Mouse (Mus musculus): Measurements from ENCODE around the gene Alg12. TPM values are rescaled to one million over a fixed set of nuclear protein-coding genes. Genes with fewer than 3 reads are reported as not detected.
"Not testable (repeated sequence)": the region's sequence is repeated elsewhere in the genome, so short reads cannot be mapped to it uniquely, and the experiment has no call there.

Alg12 gene
- total RNA-seq, 2 experiments from 2014 or later, result 10.1 to 13.3 TPM

DNA sequence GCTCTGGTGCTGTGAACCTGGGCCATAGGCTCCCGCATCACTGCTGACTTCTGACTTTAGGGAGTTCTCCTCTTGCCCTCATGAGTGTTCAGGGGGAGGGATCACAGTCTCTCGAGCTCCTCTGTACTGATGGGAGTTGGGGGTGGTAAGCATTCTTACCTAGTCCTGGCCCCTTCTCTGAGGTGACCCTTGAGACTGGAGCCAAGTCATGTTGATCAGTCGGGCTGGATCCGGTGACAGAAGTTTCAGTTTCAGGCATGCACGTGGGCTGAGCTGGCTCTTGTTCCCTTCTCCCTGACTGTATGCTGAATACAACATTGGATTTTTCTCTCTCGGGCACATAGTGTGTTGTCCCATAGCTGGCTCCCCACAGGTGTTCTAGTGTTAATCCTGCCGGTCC, 2.3 kb upstream of the Alg12 start:
- Histone ChIP-seq H3K4me3 (no peak overlapping the region), H3K27ac (no peak overlapping the region)
- no peak for DNase-seq (ENCODE audit: low spot score in 2 of 2)
- TF ChIP-seq CTCF (conservative IDR thresholded peaks at IDR 0.05), result no peak

DNA sequence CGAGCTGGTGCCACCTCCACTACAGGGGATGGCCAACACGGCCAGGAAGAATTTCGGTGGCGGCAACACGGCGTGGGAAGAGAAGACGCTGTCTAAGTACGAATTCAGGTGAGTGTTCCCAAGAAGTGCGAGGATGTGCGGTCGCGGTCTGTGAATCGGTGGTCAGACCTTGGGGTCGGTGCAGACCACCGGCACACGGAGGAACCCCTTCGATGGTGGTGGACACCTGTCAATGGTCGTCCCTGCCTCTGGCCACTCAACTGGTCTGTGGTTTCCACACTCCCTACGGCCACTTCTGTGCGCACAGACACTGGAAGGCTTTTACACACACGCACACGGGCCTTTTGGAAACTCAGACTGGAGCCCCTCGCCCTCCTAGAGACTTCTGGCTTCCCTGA, 787 bp upstream of the Alg12 start:
- Histone ChIP-seq H3K4me3 (peak overlapping the region; percentile 92), H3K27ac (peak overlapping the region; percentile 62)
- DNase-seq (ENCODE audit: low spot score in 2 of 2), result no peak

DNA sequence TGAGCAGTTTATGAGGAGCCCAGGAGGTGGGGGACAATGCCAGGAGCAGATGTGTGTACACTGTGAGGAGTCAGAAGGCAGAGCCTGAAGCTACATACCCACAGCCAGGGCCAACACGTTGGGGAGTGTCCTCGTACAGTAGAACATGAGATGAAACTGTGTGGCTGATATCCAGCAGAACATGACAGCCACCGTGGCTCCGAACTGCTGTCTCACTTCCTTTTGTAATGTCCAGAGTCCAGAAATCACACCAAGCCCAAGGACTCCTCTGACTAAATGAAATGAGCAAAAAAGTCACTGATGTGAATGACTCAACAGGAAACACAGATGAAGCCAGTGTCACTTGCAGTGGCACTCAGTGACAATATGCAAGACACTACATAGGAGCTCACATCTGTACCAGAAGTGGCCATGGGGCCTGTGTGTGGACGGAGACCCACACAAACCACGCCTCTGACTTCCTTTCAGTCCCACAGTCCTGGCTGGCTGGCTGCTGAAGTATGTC, 3.9 kb downstream of the Alg12 start:
- DNase-seq (ENCODE audit: low spot score in 2 of 2), result no peak
- TF ChIP-seq CTCF (conservative IDR thresholded peaks at IDR 0.05), result no peak
- H3K27ac ChIP-seq, result no peak overlapping the region
- H3K4me3 ChIP-seq, result no peak overlapping the region

More for the DNA sequence above, 787 bp upstream of the Alg12 start:
- TF ChIP-seq CTCF (conservative IDR thresholded peaks at IDR 0.05), result no peak

DNA sequence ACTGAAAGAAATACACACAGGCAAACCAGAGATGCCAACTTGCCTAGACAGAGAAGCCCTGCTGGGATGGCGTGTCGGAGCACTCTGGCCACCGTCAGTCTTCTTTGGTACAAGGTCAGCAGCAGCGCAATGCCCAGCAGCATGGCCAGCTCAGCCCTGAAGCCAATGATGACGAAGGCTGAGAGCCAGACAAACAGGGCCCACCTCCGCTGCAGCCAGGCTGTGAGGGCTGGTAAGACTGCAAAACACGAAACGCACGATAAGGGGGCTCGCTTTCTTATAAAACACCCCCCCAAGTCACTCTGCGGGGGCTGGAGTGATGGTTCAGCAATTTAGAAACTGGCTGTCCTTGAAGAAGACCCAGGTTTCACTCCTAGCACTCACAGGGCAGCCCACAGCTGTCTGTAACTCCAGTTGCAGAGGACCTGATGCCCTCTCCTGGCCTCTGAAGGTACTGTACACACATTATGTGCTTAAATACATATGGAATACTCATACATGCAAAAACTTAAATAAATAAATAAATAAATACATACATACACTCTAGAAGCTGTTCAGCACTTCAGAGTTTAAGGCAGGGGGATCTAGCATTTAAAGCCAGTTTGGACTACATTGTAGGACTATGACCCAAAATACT, 4.6 kb downstream of the Alg12 start:
- DNase-seq (ENCODE audit: low spot score in 2 of 2), result no peak
- Histone ChIP-seq H3K4me3 (no peak overlapping the region), H3K27ac (no peak overlapping the region)
- TF ChIP-seq CTCF (conservative IDR thresholded peaks at IDR 0.05), result peak; percentile 63

DNA sequence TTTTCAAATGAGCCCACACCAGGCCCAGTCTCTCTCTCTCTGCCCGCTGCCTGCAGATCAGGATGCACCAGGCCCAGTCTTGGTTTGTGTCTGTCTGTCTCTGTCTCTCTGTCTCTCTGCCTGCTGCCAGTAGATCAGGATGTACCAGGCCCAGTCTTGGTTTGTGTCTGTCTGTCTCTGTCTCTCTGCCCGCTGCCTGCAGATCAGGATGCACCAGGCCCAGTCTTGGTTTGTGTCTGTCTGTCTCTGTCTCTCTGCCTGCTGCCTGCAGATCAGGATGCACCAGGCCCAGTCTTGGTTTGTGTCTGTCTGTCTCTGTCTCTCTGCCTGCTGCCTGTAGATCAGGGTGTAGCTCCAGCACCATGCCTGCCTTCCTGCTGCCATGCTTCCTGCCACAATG, 5.2 kb downstream of the Alg12 start:
- not testable (repeated sequence) for DNase-seq (ENCODE audit: low spot score in 2 of 2); H3K4me3 ChIP-seq; H3K27ac ChIP-seq

DNA sequence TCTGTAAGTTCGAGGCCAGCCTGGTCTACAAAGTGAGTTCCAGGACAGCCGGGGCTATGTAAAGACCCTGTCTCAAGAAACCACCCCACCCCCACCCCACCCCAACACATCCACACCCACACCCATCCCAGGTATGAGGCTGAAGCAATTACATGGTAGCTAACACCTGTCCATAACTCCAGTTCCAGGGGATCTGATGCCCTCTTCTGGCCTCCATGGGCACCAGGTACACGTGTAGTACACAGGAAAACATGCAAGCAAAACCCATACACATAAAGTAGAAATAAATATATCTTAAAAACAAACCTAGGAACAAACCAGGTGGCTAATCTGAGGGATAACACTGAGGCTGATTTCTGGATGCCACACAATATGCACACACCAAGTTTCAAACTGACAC, 5.9 kb downstream of the Alg12 start:
- TF ChIP-seq CTCF (conservative IDR thresholded peaks at IDR 0.05), result 0 out of 2 replicates have a peak, but pooled peaks have one; percentile 3
- DNase-seq (ENCODE audit: low spot score in 2 of 2), result no peak
- no peak overlapping the region for H3K27ac ChIP-seq

DNA sequence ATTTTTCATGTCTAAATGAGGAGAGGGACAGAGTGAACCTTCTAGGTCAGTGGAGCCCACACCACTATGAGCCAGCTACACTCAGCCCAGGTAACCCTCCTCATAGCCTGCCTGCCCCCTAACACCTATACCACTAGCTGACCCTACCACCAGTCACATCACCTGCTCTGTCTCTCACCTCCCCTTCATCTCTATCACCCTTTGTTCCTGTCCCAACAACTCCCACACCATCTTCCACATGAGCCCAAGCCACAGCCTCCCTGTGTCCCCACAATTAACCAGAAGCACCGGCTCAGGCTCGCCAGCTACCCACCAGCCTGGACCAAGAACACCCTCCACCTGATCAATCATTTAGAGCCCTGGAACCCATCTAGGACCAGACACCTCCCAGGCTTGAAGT, 8.7 kb downstream of the Alg12 start:
- no peak overlapping the region for H3K4me3 ChIP-seq
- no peak for TF ChIP-seq CTCF (conservative IDR thresholded peaks at IDR 0.05)
- DNase-seq (ENCODE audit: low spot score in 2 of 2), result no peak
- H3K27ac ChIP-seq, result no peak overlapping the region

More for the DNA sequence above, 5.9 kb downstream of the Alg12 start:
- H3K4me3 ChIP-seq, result no peak overlapping the region

DNA sequence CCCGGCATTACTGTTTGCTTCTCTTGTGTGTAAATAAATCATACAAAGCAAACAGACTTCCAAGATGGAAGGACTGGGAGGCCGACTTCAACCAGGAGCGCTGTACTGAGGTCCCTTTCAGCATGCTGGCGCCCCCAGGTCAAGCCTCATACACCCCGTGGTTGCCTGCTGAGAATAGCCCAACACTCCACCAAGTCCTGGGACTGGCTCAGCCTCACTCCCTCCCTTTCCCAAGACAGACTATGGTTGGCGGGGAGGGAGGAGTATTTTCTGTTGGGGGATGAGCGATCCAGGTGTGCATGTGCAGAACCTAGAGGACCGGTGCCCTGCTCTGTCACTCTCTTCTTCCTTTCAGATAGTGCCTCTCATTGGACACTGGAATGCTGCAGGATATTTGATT, 11.0 kb downstream of the Alg12 start:
- Histone ChIP-seq H3K27ac (no peak overlapping the region), H3K4me3 (no peak overlapping the region)
- DNase-seq (ENCODE audit: low spot score in 2 of 2), result no peak
- TF ChIP-seq CTCF (conservative IDR thresholded peaks at IDR 0.05), result no peak

DNA sequence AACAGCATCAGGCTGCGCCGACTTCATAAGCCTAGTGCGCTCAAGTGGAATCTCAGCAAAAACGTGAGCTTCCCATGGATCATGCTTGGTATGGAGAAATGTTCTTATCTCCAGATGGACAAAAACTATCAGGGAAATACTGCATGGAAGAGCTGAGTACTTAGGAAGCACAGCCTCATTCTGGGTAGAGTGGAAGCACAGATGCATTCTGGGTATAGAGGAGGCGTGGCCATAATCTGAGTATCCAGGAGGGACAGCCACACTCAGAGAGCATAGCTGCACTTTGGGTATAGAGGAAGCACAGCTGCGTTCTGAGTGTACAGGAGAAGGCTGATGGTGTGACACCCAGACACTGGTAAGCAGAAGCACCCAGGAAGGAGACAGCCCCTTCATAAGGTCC, 16.8 kb downstream of the Alg12 start:
- H3K27ac ChIP-seq, result no peak overlapping the region
- no peak overlapping the region for H3K4me3 ChIP-seq
- no peak for TF ChIP-seq CTCF (conservative IDR thresholded peaks at IDR 0.05)
- DNase-seq (ENCODE audit: low spot score in 2 of 2), result no peak

DNA sequence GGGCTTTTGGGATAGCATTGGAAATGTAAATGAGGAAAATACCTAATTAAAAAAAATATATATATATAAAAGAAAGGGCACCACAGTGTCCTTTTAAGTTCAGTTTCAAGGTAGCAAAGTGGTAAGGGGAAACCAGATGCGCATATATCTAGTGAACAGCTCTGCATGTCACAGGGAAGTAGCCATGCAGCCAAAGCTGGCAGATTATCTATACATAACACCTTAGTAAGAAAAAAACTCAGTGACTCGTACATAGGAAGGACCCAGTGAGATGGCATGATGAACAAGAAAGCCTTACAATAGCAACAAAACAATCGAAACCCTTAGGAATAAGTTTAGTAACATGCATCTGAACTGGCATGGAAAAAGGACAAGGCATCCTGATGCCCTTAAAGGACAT, 17.2 kb downstream of the Alg12 start:
- TF ChIP-seq CTCF (conservative IDR thresholded peaks at IDR 0.05), result no peak
- no peak overlapping the region for H3K4me3 ChIP-seq

DNA sequence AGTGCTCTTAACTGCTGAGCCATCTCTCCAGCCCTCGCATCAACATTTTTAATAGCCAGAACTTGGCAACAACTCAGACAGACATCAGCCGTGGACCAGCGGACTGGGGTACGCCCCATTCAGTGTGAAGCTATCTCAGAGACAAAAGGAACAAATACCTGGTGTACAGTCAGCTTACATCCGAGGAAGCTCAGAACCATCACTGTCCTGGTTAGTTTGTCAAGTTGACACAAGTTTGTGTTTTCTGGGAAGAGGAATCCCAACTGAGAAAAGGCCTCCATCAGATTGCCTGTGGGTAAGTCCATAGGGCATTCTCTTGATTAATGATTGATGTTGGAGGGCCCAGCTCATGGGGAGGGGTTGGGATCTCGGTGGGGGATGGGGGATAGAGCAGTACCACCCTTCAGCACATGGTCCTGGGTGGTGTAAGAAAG, 18.2 kb downstream of the Alg12 start:
- no peak overlapping the region for H3K4me3 ChIP-seq
- no peak for DNase-seq (ENCODE audit: low spot score in 2 of 2)
- H3K27ac ChIP-seq, result no peak overlapping the region
- TF ChIP-seq CTCF (conservative IDR thresholded peaks at IDR 0.05), result no peak

More for the DNA sequence above, 17.2 kb downstream of the Alg12 start:
- no peak overlapping the region for H3K27ac ChIP-seq
- no peak for DNase-seq (ENCODE audit: low spot score in 2 of 2)

DNA sequence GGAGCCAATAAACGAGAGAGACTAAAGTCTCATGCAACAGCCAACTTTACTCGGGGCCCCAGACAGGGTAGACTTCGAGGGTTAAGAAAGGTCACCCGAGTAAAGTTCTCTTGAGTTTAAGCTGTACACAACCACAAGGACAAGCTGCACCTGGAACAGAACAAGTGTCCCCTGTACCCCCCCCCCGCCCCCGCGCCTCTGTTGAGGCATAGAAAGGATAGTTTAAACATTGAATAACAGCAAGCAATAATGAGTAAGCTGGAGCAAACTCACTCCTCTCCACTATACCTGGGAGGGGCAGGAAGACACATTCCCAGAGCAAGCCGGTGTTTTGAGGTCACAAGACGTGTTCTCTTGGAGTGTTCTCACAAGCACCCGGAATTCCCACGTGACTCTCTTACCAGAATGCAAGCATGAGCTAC, 19.2 kb downstream of the Alg12 start:
- H3K4me3 ChIP-seq, result no peak overlapping the region
- DNase-seq (ENCODE audit: low spot score in 2 of 2), result no peak
- no peak for TF ChIP-seq CTCF (conservative IDR thresholded peaks at IDR 0.05)
- no peak overlapping the region for H3K27ac ChIP-seq

DNA sequence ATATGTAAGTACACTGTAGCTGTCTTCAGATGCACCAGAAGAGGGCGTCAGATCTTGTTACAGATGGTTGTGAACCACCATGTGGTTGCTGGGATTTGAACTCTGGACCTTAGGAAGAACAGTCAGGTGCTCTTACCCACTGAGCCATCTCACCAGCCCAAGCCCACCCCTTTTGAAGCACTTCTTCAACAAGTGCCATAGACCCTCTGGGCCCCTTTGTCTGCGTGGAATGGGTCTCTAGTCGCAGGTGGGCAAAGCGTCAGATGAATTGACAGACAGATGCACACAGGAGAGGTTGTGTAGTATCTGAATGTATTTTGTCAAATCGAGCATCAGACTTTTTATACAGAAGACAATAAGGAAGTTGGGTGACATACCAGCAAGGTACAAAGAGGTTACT, 24.4 kb downstream of the Alg12 start:
- not testable (repeated sequence) for H3K4me3 ChIP-seq; H3K27ac ChIP-seq; DNase-seq (ENCODE audit: low spot score in 2 of 2)

DNA sequence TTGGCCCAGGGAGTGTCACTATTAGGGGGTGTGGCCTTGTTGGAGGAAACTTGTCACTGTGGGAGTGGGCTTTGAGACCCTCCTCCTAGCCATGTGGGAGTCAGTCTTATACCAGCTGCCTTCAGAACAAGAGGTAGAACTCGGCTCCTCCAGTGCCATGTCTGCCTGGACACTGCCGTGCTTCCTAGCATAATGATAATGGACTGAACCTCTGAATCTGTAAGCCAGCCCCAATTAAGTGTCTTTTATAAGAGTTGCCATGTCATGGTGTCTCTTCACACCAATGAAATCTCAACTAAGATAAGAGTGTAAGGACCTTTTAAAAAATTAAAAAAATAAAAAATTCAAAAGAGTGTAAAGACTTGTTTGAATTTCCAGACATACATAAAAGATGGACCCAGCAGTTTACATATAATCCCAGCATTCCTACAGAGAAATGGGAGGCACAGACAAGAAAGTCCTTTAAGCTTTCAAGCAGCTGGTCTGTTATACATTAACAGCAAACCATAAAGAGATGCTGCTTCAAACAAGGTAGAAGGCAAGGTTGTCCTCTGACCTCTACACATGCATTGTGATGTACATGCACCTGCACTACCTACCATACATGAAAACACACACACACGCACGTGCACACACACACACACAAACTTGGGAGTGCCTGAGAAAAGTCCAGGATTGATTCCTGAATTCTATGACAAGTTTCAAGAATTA, 26.8 kb downstream of the Alg12 start:
- Histone ChIP-seq H3K27ac (no peak overlapping the region), H3K4me3 (no peak overlapping the region)
- no peak for DNase-seq (ENCODE audit: low spot score in 2 of 2)
- no peak for TF ChIP-seq CTCF (conservative IDR thresholded peaks at IDR 0.05)
